13 mouse cellular contexts compared by ENCODE assay signal in genomic region chr3:89869556-89869955, GRCm38 (mm10). TPM values are rescaled to one million over a fixed set of nuclear protein-coding genes. Genes with fewer than 3 reads are reported as not detected.
DNase-seq lines count a peak whose midpoint lies in the region; ATAC-seq lines count a peak whose summit lies in the region.
"Had no signal": no experiment of that assay in that cellular context is flagged by ENCODE, and none has a peak within 500 bp of the region (broad histone marks: within the 10 kb centered on the region; RNA-seq: fewer than 3 reads in every experiment).

No protein-coding gene starts in this region.

- no peaks in the 10 kb centered on the region; the same call in 1 of the 2 replicates for H3K9me3 ChIP-seq in kidney, embryonic 14.5 days (ENCODE audit: control insufficient read depth, low read length)
- H3K9me3 ChIP-seq: embryonic facial prominence, embryonic 15.5 days; midbrain, embryonic 12.5 days; stomach, embryonic 15.5 days had no signal

- H3K4me2 ChIP-seq in kidney, embryonic 14.5 days (replicated peaks; ENCODE audit: low read depth, low read length) = no peak overlapping the region
- H3K4me2 ChIP-seq: limb, embryonic 13.5 days; midbrain, embryonic 12.5 days had no signal

- H3K36me3 ChIP-seq in kidney, embryonic 14.5 days (ENCODE audit: control insufficient read depth, insufficient read depth, low read length) = no peaks in the 10 kb centered on the region
- H3K36me3 ChIP-seq: embryonic facial prominence, embryonic 15.5 days; limb, embryonic 13.5 days; midbrain, embryonic 12.5 days; stomach, embryonic 15.5 days had no signal

- H3K27me3 ChIP-seq in kidney, embryonic 14.5 days (ENCODE audit: control insufficient read depth, insufficient read depth, low read length) = no peaks in the 10 kb centered on the region
- H3K27me3 ChIP-seq: embryonic facial prominence, embryonic 15.5 days; limb, embryonic 13.5 days; stomach, embryonic 15.5 days had no signal

- peaks cover 10% of the 10 kb centered on the region; the same call in 1 of the 2 replicates for H3K4me1 ChIP-seq in kidney, embryonic 14.5 days (ENCODE audit: control insufficient read depth, insufficient read depth, low read length)

- DNase-seq in kidney, adult 11 months = peak; percentile 40
- DNase-seq in 416B (ENCODE audit: low read depth) = peak; percentile 96
- DNase-seq in naive thymus-derived CD4-positive, alpha-beta T cell, adult 2 months (ENCODE audit: low read depth) = peak; percentile 76
- DNase-seq in c-Kit-positive CD71-positive TER-119-positive erythroid progenitor cells, embryonic 14.5 days (ENCODE audit: low spot score) = no peak
- DNase-seq in cerebellum, postnatal 36 days = no peak
- no peak for DNase-seq in right cerebral cortex, adult 18-20 months
- DNase-seq: cerebellum, adult 9-10 months had no signal

- no peak overlapping the region for H3K9ac ChIP-seq in kidney, embryonic 14.5 days (ENCODE audit: low read depth, low read length)
- H3K9ac ChIP-seq: limb, embryonic 13.5 days; midbrain, embryonic 12.5 days; stomach, embryonic 15.5 days had no signal

- 59% methylated on average over 9 of the region's 9 CpGs for WGBS in kidney, embryonic 14.5 days

- no peak overlapping the region for H3K27ac ChIP-seq in kidney, embryonic 14.5 days (ENCODE audit: low read depth, low read length)
- H3K27ac ChIP-seq: limb, embryonic 13.5 days; midbrain, embryonic 12.5 days had no signal

- no peak overlapping the region for H3K4me3 ChIP-seq in kidney, embryonic 14.5 days (ENCODE audit: low read length)
- H3K4me3 ChIP-seq: embryonic facial prominence, embryonic 15.5 days; limb, embryonic 13.5 days; midbrain, embryonic 12.5 days; stomach, embryonic 15.5 days had no signal

- no peak for ATAC-seq in kidney, embryonic 14.5 days (ENCODE audit: low FRiP score, low TSS enrichment)
- ATAC-seq in hematopoietic stem cell, adult 5-6 weeks (replicated peaks in 1 of 2; ENCODE audit: insufficient read depth in 1 of 2, low FRiP score in 2 of 2, low TSS enrichment in 1 of 2, low read depth in 1 of 2, poor library complexity in 2 of 2, severe bottlenecking in 2 of 2) = peak; percentile 73 to 77

RNA-seq across cellular contexts. Expression of gene She, which starts 38.4 kb away (rescaled TPM):
- 5.4 and 8.2 TPM in 2 replicates for polyA plus RNA-seq in kidney, embryonic 14.5 days (2014; fragmentation: Nextera tagmentation; extraction: Ambion mirVana)
- 0.50 TPM in 1 of 2 replicates, not detected in the other for total RNA-seq in hematopoietic stem cell, adult 5-6 weeks (2017)

RNA-seq across cellular contexts. Expression of gene Il6ra, which starts 43.4 kb away (rescaled TPM):
- polyA plus RNA-seq in kidney, embryonic 14.5 days (2014; fragmentation: Nextera tagmentation; extraction: Ambion mirVana) = 0.55 and 1.1 TPM in 2 replicates
- 9.6 and 11.1 TPM in 2 replicates for total RNA-seq in hematopoietic stem cell, adult 5-6 weeks (2017)

Comparison
In these comparisons a context has a peak if more than half of its experiments do, and no peak if none do; other contexts are left out.
1. DNase-seq: peak in kidney, adult 11 months (single experiment), 416B (single experiment) and naive thymus-derived CD4-positive, alpha-beta T cell, adult 2 months (single experiment); none in c-Kit-positive CD71-positive TER-119-positive erythroid progenitor cells, embryonic 14.5 days (single experiment), cerebellum, postnatal 36 days (0 of 2) and right cerebral cortex, adult 18-20 months (single experiment).